Mouse (Mus musculus) megakaryocyte, embryonic 14.5 days (primary cell): Measurements from ENCODE around the gene Celf2. TPM values are rescaled to one million over a fixed set of nuclear protein-coding genes. Genes with fewer than 3 reads are reported as not detected.

Experiments
- H3K27me3 ChIP-seq: replicated peaks from 2 replicates; pipeline ENCODE3; 2012; ENCODE audit warnings: inconsistent platforms
- H3K36me3 ChIP-seq: replicated peaks from 2 replicates; pipeline ENCODE3; 2012; ENCODE audit warnings: low read length, inconsistent platforms, mixed read lengths
- H3K4me1 ChIP-seq: 2 replicates; pipeline ENCODE4 v1.6.1; 2012; ENCODE audit warnings: inconsistent platforms
- H3K4me3 ChIP-seq: replicated peaks from 2 replicates; pipeline ENCODE3; 2012; ENCODE audit warnings: moderate library complexity, mild to moderate bottlenecking, inconsistent platforms
- H3K9me3 ChIP-seq: 2 replicates; pipeline ENCODE4 v1.6.1; 2012; ENCODE audit warnings: inconsistent platforms
- FLI1 ChIP-seq: IDR thresholded peaks from 2 replicates; pipeline ENCODE4 v1.6.1; 2012; ENCODE audit warnings: low read length, inconsistent platforms, mixed read lengths
- GATA1 ChIP-seq: IDR thresholded peaks from 3 replicates; pipeline ENCODE4 v1.6.1; 2012; ENCODE audit warnings: mixed read lengths, low read length, inconsistent platforms, borderline replicate concordance
- polyA plus RNA-seq: library from polyadenylated mRNA; stranded (reverse); fragments of >175 nt; gene quantifications from 2 replicates; pipeline ENCODE4 v1.2.3, GENCODE M21; 2012; ENCODE audit warnings: low replicate concordance; ENCODE audit not compliant: insufficient read depth

The Celf2 gene
- polyA plus RNA-seq, 1 experiment = 4.8 TPM

GRCm38 (mm10) chr2:7250314-7250713 lies 259.0 kb downstream of the Celf2 start:
- TF ChIP-seq GATA1 (no peak), FLI1 (no peak)
- H3K4me1 ChIP-seq = no peaks in the 10 kb centered on the region
- no peaks in the 10 kb centered on the region for H3K36me3 ChIP-seq
- H3K27me3 ChIP-seq = no peaks in the 10 kb centered on the region
- H3K4me3 ChIP-seq = no peak overlapping the region
- H3K9me3 ChIP-seq = no peaks in the 10 kb centered on the region

- no peaks in the 10 kb centered on the region for H3K36me3 ChIP-seq
- H3K4me3 ChIP-seq = no peak overlapping the region
- TF ChIP-seq FLI1 (no peak), GATA1 (no peak)
- H3K4me1 ChIP-seq = no peaks in the 10 kb centered on the region
- no peaks in the 10 kb centered on the region for H3K27me3 ChIP-seq
- no peaks in the 10 kb centered on the region for H3K9me3 ChIP-seq
Measured at GRCm38 (mm10) chr2:7249002-7249401, 260.4 kb downstream of the Celf2 start.

- no peaks in the 10 kb centered on the region for H3K36me3 ChIP-seq
- no peaks in the 10 kb centered on the region for H3K27me3 ChIP-seq
- no peaks in the 10 kb centered on the region for H3K4me1 ChIP-seq
- TF ChIP-seq FLI1 = no peak
- no peak for TF ChIP-seq GATA1
- H3K9me3 ChIP-seq = peaks cover 3% of the 10 kb centered on the region; the same call in 1 of the 2 replicates
- H3K4me3 ChIP-seq = no peak overlapping the region
Measured at GRCm38 (mm10) chr2:7245958-7246774, 263.2 kb downstream of the Celf2 start.

GRCm38 (mm10) chr2:7242139-7242538 lies 267.2 kb downstream of the Celf2 start:
- H3K9me3 ChIP-seq = peaks cover 12% of the 10 kb centered on the region
- H3K4me1 ChIP-seq = no peaks in the 10 kb centered on the region
- H3K4me3 ChIP-seq = no peak overlapping the region
- TF ChIP-seq FLI1 = no peak
- TF ChIP-seq GATA1 = no peak
- no peaks in the 10 kb centered on the region for H3K36me3 ChIP-seq
- no peaks in the 10 kb centered on the region for H3K27me3 ChIP-seq

- no peaks in the 10 kb centered on the region for H3K4me1 ChIP-seq
- no peaks in the 10 kb centered on the region for H3K27me3 ChIP-seq
- no peak for TF ChIP-seq GATA1
- no peak for TF ChIP-seq FLI1
- peaks cover 12% of the 10 kb centered on the region for H3K9me3 ChIP-seq
- H3K4me3 ChIP-seq = no peak overlapping the region
- no peaks in the 10 kb centered on the region for H3K36me3 ChIP-seq
Measured at GRCm38 (mm10) chr2:7241523-7241941, 267.8 kb downstream of the Celf2 start.

GRCm38 (mm10) chr2:7237283-7237682 lies 272.1 kb downstream of the Celf2 start:
- Histone ChIP-seq H3K27me3 (no peaks in the 10 kb centered on the region), H3K4me3 (no peak overlapping the region), H3K9me3 (peaks cover 12% of the 10 kb centered on the region), H3K36me3 (no peaks in the 10 kb centered on the region), H3K4me1 (no peaks in the 10 kb centered on the region)
- TF ChIP-seq FLI1 (no peak), GATA1 (no peak)

GRCm38 (mm10) chr2:7236452-7236851 lies 272.9 kb downstream of the Celf2 start:
- Histone ChIP-seq H3K36me3 (no peaks in the 10 kb centered on the region), H3K4me1 (no peaks in the 10 kb centered on the region), H3K4me3 (no peak overlapping the region), H3K27me3 (no peaks in the 10 kb centered on the region), H3K9me3 (peaks cover 12% of the 10 kb centered on the region)
- TF ChIP-seq GATA1 = no peak
- TF ChIP-seq FLI1 = no peak

GRCm38 (mm10) chr2:7235059-7235741 lies 274.2 kb downstream of the Celf2 start:
- Histone ChIP-seq H3K9me3 (peaks cover 5% of the 10 kb centered on the region), H3K27me3 (no peaks in the 10 kb centered on the region), H3K36me3 (no peaks in the 10 kb centered on the region), H3K4me3 (no peak overlapping the region), H3K4me1 (no peaks in the 10 kb centered on the region)
- no peak for TF ChIP-seq GATA1
- TF ChIP-seq FLI1 = no peak

GRCm38 (mm10) chr2:7234587-7234986 lies 274.8 kb downstream of the Celf2 start:
- Histone ChIP-seq H3K27me3 (no peaks in the 10 kb centered on the region), H3K36me3 (no peaks in the 10 kb centered on the region), H3K9me3 (0 out of 2 replicates have a peak, but pooled peaks cover 1% of the 10 kb centered on the region), H3K4me1 (no peaks in the 10 kb centered on the region), H3K4me3 (no peak overlapping the region)
- no peak for TF ChIP-seq GATA1
- TF ChIP-seq FLI1 = no peak

GRCm38 (mm10) chr2:7233411-7233810 lies 276.0 kb downstream of the Celf2 start:
- TF ChIP-seq GATA1 = no peak
- no peak for TF ChIP-seq FLI1
- H3K36me3 ChIP-seq = no peaks in the 10 kb centered on the region
- no peaks in the 10 kb centered on the region for H3K4me1 ChIP-seq
- H3K4me3 ChIP-seq = no peak overlapping the region
- no peaks in the 10 kb centered on the region for H3K27me3 ChIP-seq
- no peaks in the 10 kb centered on the region for H3K9me3 ChIP-seq
